Mouse (Mus musculus): ENCODE measurements around the gene C1qtnf4. TPM values are rescaled to one million over a fixed set of nuclear protein-coding genes. Genes with fewer than 3 reads are reported as not detected.
A peak's percentile ranks its signal among the peaks of the same experiment; 100 is the strongest.

C1qtnf4 gene
- polyA plus RNA-seq, 1 experiment from 2014 or later = 21.8 TPM

DNA sequence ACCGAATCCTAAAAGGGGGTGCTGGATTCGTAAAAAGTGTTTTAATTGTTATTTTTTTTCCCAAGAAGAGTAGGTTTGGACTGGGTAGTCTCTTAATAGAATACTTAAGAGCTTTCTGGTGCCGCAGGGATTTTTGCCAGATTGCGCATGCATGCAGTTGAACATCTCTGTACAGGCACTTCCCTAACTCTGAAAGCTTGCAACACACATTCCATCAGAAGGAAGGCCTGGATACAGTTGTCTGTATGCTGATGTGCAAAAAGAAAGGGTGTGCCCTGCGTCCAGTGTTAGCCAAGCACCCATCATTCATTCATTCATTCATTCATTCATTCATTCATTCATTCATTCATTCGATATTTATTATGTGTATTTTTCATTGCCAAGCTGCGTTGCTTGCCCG lies 54.1 kb downstream of the C1qtnf4 start:
- Histone ChIP-seq H3K9me3 (no peaks in the 10 kb centered on the region), H3K9ac (peak overlapping the region; percentile 97), H3K27me3 (no peaks in the 10 kb centered on the region), H3K4me3 (peak overlapping the region; percentile 97), H3K4me2 (replicated peaks) (peak overlapping the region; percentile 66), H3K27ac (peak overlapping the region; percentile 97), H3K4me1 (peaks cover 20% of the 10 kb centered on the region), H3K36me3 (no peaks in the 10 kb centered on the region)
- no peak for ATAC-seq (ENCODE audit: insufficient number of reproducible peaks, insufficient read depth, low FRiP score, low TSS enrichment)
- WGBS = 54% methylated on average over 8 of the region's 8 CpGs

Other genes with a start within 250 kb of the C1qtnf4 start
- gene Nup160, start 208.6 kb upstream of the C1qtnf4 start, polyA plus RNA-seq (2016; fragmentation: Nextera tagmentation; extraction: Ambion mirVana) = 53.7 and 56.5 TPM in 2 replicates
- 158 TPM in 2 replicates for gene Fnbp4, start 140.5 kb upstream of the C1qtnf4 start, polyA plus RNA-seq (2016; fragmentation: Nextera tagmentation; extraction: Ambion mirVana)
- 0.98 and 1.1 TPM in 2 replicates for gene Agbl2, start 103.1 kb upstream of the C1qtnf4 start, polyA plus RNA-seq (2016; fragmentation: Nextera tagmentation; extraction: Ambion mirVana)
- gene Mtch2, start 38.7 kb upstream of the C1qtnf4 start, polyA plus RNA-seq (2016; fragmentation: Nextera tagmentation; extraction: Ambion mirVana) = 191 and 198 TPM in 2 replicates
- gene Kbtbd4, start 18.9 kb downstream of the C1qtnf4 start, polyA plus RNA-seq (2016; fragmentation: Nextera tagmentation; extraction: Ambion mirVana) = 51.1 and 53.7 TPM in 2 replicates
- gene Ndufs3, start 19.0 kb downstream of the C1qtnf4 start, polyA plus RNA-seq (2016; fragmentation: Nextera tagmentation; extraction: Ambion mirVana) = 208 and 212 TPM in 2 replicates
- 113 and 116 TPM in 2 replicates for gene Celf1, start 54.5 kb downstream of the C1qtnf4 start, polyA plus RNA-seq (2016; fragmentation: Nextera tagmentation; extraction: Ambion mirVana)
- 6.6 and 8.3 TPM in 2 replicates for gene Rapsn, start 149.8 kb downstream of the C1qtnf4 start, polyA plus RNA-seq (2016; fragmentation: Nextera tagmentation; extraction: Ambion mirVana)
- 307 and 326 TPM in 2 replicates for gene Psmc3, start 168.1 kb downstream of the C1qtnf4 start, polyA plus RNA-seq (2016; fragmentation: Nextera tagmentation; extraction: Ambion mirVana)
- 41.9 and 44.9 TPM in 2 replicates for gene Slc39a13, start 184.6 kb downstream of the C1qtnf4 start, polyA plus RNA-seq (2016; fragmentation: Nextera tagmentation; extraction: Ambion mirVana)
- 4.0 and 4.9 TPM in 2 replicates for gene Spi1, start 196.5 kb downstream of the C1qtnf4 start, polyA plus RNA-seq (2016; fragmentation: Nextera tagmentation; extraction: Ambion mirVana)
- gene Mybpc3, start 232.3 kb downstream of the C1qtnf4 start, polyA plus RNA-seq (2016; fragmentation: Nextera tagmentation; extraction: Ambion mirVana) = 0.09 and 0.31 TPM in 2 replicates

Measured in embryonic facial prominence, embryonic 12.5 days (tissue).